Mouse (Mus musculus) bone marrow, adult 2 months (tissue): ENCODE data around the gene Dusp10. TPM values are rescaled to one million over a fixed set of nuclear protein-coding genes. Genes with fewer than 3 reads are reported as not detected.

ENCODE experiments used
- H3K27ac ChIP-seq: fragments of 200-500 bp; 2 replicates; pipeline ENCODE4 v1.5.1; 2012; ENCODE audit warnings: low read depth, mild to moderate bottlenecking, control low read depth, inconsistent platforms, low read length; ENCODE audit not compliant: control insufficient read depth, poor library complexity, insufficient read depth
- H3K4me1 ChIP-seq: fragments of 200-500 bp; 2 replicates; pipeline ENCODE4 v1.6.1; 2011; ENCODE audit warnings: low read length; ENCODE audit not compliant: control insufficient read depth, insufficient read depth
- H3K4me3 ChIP-seq: fragments of 200-500 bp; replicated peaks from 2 replicates; pipeline ENCODE3; 2011; ENCODE audit warnings: mild to moderate bottlenecking, low read depth, low read length, control low read depth; ENCODE audit not compliant: control insufficient read depth
- CTCF ChIP-seq: fragments of 200-500 bp; IDR thresholded peaks from 2 replicates; pipeline ENCODE4 v1.5.1; 2011; ENCODE audit warnings: low read length, control low read depth; ENCODE audit not compliant: control insufficient read depth, insufficient read depth
- POLR2A ChIP-seq: fragments of 200-500 bp; IDR thresholded peaks from 2 replicates; pipeline ENCODE4 v1.6.1; 2011; ENCODE audit warnings: low read depth, mild to moderate bottlenecking, control low read depth, low read length, borderline replicate concordance; ENCODE audit not compliant: control insufficient read depth
- WGBS: fragments of 180-500 bp; shearing (Covaris S2); methylation state at CpG from one replicate; pipeline ENCODE4 v1.1.7; 2018; 5-methylcytosine and 5-hydroxymethylcytosine counted together
- polyA plus RNA-seq: library from polyadenylated mRNA; stranded (reverse); fragments of >200 nt; gene quantifications from 2 replicates; pipeline ENCODE4 v1.2.4, GENCODE M21; 2011; ENCODE audit warnings: low replicate concordance; ENCODE audit not compliant: missing spikeins, insufficient read depth, insufficient read length

Dusp10 gene
- polyA plus RNA-seq, 1 experiment: 7.9 TPM

DNA sequence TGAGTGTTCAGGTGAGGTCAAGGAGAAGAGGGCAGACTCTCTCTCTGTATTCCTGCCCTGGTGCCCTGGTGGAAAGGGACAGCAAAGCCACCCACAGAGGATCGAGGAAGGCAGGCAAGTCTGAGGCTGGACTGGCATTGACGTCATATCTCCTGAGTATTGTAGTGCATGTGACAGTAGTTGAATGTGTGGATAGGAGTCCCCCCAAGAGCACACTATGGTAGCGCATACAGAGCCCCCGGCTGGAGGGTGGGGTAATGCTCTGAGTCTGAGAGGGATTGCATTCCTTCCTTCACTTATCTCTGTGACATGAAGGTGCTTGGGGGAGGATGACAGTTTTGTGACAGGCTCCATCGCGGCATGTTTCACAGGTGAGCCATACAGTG, 6.6 kb downstream of the Dusp10 start:
- no peak overlapping the region for H3K4me3 ChIP-seq
- no peak for TF ChIP-seq POLR2A
- no peak for TF ChIP-seq CTCF
- no peaks in the 10 kb centered on the region for H3K4me1 ChIP-seq
- no peak overlapping the region for H3K27ac ChIP-seq
- WGBS: 69% methylated on average over 6 of the region's 6 CpGs

DNA sequence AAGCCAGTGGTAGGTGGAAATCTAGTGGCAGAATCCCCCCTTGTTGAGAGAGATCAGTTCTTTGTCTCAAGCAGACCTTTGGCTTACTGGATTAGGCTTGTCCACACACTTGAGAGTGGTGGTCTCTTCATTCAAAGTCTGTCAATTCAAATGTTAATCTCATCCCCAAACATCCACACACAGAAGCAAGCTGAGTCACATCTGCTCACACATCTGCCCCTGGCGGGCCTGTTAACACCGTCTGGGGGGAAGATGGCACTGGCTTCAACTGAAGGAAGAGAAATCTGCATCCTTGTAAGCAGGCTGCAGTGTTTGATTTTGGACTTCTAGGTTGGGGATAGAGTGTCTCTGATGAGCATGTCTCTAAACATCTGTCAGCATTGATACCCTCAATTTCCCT, 10.9 kb downstream of the Dusp10 start:
- H3K4me1 ChIP-seq: no peaks in the 10 kb centered on the region
- H3K4me3 ChIP-seq: no peak overlapping the region
- 78% methylated on average over 2 of the region's 2 CpGs for whole genome bisulfite sequencing
- no peak for TF ChIP-seq CTCF
- no peak for TF ChIP-seq POLR2A
- no peak overlapping the region for H3K27ac ChIP-seq

DNA sequence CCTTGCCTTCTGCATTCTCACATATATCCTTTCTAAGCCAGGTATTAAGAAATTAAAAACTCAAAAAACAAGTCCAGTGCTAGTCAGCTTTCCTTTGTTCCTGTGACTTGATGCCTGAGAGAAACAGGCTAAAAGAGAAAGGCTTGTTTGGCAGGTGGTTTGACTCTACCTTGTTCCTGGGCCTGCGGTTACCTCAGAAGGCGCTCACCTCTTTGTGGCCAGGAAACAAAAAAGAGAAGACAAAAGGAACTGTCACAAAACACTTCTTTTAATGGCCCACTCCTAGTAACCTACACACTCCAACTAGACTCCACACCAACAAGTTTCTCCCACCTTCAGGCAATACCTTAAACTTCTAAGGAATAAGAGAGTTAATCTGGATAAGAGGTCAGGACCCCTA, 11.5 kb downstream of the Dusp10 start:
- H3K27ac ChIP-seq: no peak overlapping the region
- no peak for TF ChIP-seq POLR2A
- TF ChIP-seq CTCF: no peak
- no peaks in the 10 kb centered on the region for H3K4me1 ChIP-seq
- WGBS: 85% methylated on average over 2 of the region's 2 CpGs
- H3K4me3 ChIP-seq: no peak overlapping the region

DNA sequence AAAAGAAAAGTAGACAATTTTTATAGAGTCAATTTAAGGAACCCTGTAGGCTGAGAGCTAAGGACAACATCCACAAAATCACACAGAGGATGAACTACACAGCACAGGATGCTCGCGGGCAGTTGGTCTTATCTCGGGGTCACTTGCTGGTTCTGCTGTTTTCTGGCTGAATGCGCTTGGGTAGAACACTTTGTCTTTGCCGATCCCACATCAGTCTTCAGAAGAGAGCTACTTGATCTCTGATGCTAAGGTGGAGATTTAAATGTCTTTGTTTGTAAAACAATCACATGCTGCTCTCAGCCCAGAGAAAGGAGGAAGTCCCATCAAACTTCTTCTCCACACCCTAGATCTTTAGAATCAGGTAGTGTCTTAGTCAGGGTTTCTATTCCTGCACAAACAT, 12.0 kb downstream of the Dusp10 start:
- Histone ChIP-seq H3K27ac (no peak overlapping the region), H3K4me1 (no peaks in the 10 kb centered on the region), H3K4me3 (no peak overlapping the region)
- WGBS: 78% methylated on average over 5 of the region's 5 CpGs
- no peak for TF ChIP-seq CTCF
- no peak for TF ChIP-seq POLR2A

DNA sequence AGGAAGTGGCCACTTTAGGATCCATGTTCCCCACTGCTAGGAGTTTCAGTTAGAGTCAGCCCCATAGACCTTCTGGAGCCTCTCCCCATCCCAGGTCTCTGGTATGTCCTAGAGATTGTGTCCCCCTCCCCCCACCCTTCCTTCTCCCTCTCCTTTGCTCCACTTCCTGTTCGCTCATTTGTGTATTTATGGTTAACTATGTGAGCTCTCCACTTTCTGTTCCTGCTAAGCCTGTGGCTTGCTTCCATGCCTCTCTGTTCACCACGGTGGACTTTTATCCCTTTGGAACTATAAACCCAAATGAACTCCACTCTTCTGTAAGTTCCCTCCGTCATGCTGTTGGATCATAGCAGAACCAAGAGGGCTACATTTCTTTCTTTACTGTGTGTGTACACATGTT, 13.9 kb downstream of the Dusp10 start:
- TF ChIP-seq CTCF (no peak), POLR2A (no peak)
- no peaks in the 10 kb centered on the region for H3K4me1 ChIP-seq
- H3K4me3 ChIP-seq: no peak overlapping the region
- 76% methylated on average over 3 of the region's 3 CpGs for WGBS
- H3K27ac ChIP-seq: no peak overlapping the region

DNA sequence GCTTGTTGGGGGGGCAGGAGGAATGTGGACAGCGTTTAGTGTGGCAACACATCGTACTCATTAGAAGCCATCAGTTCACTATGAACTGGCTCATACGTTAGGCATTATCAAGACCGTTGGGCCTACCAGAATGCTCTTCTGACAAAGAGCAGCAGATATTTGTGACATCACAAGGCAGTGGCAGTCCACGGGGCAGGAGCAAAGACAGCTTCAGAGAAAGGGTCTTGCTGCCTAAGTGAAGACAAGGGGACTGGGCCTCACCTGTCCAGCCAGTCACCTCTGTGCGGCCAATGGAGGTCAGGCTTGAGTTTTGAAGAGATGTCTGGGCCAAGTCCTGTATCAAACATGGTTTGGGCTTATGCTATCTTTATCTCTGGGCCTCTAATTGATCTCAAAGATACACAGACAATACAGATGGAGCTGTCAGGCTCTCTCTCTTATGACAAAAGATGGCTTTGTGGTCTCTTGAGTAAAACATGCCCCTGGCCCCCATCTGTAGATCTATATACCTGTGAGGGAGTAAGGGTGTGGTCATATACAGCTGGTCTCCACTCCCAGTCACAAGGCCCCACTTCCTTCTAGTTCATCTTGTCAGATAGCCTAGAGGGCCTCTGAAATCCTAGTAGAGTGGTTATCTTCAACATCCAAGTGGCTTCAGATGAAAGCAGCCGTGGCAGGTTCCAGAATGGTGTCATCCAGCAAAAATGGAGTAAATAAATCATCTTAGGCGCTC, 17.1 kb downstream of the Dusp10 start:
- no peak overlapping the region for H3K4me3 ChIP-seq
- H3K4me1 ChIP-seq: no peaks in the 10 kb centered on the region; the same call in 1 of the 2 replicates
- 89% methylated on average over 8 of the region's 8 CpGs for WGBS
- TF ChIP-seq POLR2A (no peak), CTCF (no peak)
- no peak overlapping the region for H3K27ac ChIP-seq

DNA sequence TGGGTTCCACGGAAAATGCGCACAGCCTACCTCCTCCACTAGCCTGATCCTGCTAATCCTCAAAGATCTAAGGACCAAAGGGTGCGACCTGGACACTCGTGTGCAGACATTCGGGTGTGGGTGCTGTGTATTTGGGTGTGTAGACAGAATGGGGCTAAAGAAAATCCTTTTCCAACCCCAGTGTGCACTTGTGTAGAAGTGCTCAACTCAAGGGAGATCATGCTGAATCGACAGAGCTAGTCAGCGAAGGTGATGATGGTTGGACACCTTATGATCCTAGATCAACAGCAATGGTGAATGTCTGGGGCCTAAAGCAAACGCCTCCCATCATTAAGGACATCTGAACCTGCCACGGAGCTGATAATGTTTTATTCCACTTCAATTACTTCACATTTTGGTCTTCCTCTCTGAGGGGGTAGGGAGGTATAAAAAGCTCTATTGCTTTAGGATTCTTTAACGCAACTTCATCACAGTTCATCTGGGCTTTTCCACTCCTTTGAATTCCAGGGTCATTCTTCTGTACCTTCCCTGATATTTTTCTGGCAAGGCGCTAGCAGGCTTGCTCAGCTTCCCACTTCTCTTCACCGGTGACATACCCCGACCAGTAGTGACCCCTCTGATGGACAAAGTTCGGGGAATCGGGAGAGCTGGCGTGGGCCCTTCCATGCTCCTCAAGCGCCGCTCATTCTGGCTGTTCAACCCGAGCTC, 19.7 kb downstream of the Dusp10 start:
- no peaks in the 10 kb centered on the region; the same call in 1 of the 2 replicates for H3K4me1 ChIP-seq
- peak overlapping the region; percentile 86 for H3K27ac ChIP-seq
- TF ChIP-seq POLR2A (no peak), CTCF (no peak)
- 43% methylated on average over 19 of the region's 19 CpGs for WGBS
- H3K4me3 ChIP-seq: peak overlapping the region; percentile 85

DNA sequence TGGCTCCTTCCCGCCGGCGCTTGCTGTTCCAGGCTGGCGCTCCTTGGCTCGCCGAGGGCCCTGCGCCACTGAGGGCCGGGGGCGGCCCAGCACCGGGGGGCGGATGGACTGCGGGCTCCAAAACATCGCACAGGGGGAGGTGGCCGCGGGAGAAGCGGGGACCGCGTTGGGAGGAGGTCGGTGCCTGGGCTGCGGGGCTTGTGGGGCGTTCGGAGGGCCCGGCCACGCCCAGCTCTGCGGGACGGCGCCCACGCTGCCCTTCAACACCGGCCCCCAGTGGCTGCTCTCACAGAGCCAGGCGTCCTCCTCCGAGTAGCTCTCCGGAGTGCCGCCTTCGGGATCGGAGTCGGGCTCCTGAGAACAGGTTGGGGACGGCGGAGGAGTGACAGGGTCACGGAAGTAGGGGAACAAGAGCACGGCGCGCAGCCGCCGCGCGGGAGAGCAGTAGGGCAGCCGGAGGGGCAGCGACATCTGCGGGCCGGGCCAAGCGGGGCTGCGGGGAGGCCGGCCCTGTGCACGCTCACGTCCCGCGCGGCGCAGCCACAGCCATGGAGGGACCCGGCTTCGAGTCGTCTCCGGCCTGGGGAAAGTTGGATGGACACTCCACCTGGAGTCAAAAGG, 20.4 kb downstream of the Dusp10 start:
- WGBS: under 1% methylated on average over 63 of the region's 63 CpGs
- H3K4me1 ChIP-seq: no peaks in the 10 kb centered on the region; the same call in 1 of the 2 replicates
- peak overlapping the region; percentile 86 for H3K27ac ChIP-seq
- peak; percentile 22; the same call in 1 of the 2 replicates for TF ChIP-seq CTCF
- TF ChIP-seq POLR2A: peak; percentile 62; the same call in 1 of the 2 replicates
- peak overlapping the region; percentile 85 for H3K4me3 ChIP-seq
